Mouse (Mus musculus) hindbrain, embryonic 10.5 days (tissue): ENCODE results near the gene Ankar. TPM values are rescaled to one million over a fixed set of nuclear protein-coding genes. Genes with fewer than 3 reads are reported as not detected.

Experiments used
- DNase-seq: peaks from one replicate; pipeline ENCODE4 v3.0.0-alpha.2; 2017; ENCODE audit warnings: low spot score
- H3K27ac ChIP-seq: fragments of 300-500 bp; sonication (generic); 2 replicates; pipeline ENCODE4 v1.5.1; 2016; ENCODE audit warnings: mild to moderate bottlenecking, moderate library complexity
- H3K27me3 ChIP-seq: fragments of 300-500 bp; sonication (generic); 2 replicates; pipeline ENCODE4 v1.6.1; 2016; ENCODE audit warnings: mild to moderate bottlenecking; ENCODE audit not compliant: poor library complexity, insufficient read depth, severe bottlenecking
- H3K36me3 ChIP-seq: fragments of 300-500 bp; sonication (generic); 2 replicates; pipeline ENCODE4 v1.6.1; 2016; ENCODE audit warnings: mild to moderate bottlenecking, moderate library complexity
- H3K4me1 ChIP-seq: fragments of 300-500 bp; sonication (generic); replicated peaks from 2 replicates; pipeline ENCODE4 v1.6.1; 2016; ENCODE audit warnings: mild to moderate bottlenecking
- H3K4me3 ChIP-seq: fragments of 300-500 bp; sonication (generic); 2 replicates; pipeline ENCODE4 v1.5.1; 2016; ENCODE audit warnings: mild to moderate bottlenecking, moderate library complexity
- H3K9me3 ChIP-seq: fragments of 300-500 bp; sonication (generic); 2 replicates; pipeline ENCODE4 v1.6.1; 2016; ENCODE audit warnings: mild to moderate bottlenecking, moderate library complexity
- WGBS: fragments of 180-500 bp; shearing (Covaris S2); methylation state at CpG from one replicate; pipeline ENCODE4 v1.1.7; 2016; 5-methylcytosine and 5-hydroxymethylcytosine counted together
- polyA plus RNA-seq: library from polyadenylated mRNA; unstranded; fragments of >200 nt; fragmentation: Nextera tagmentation; extraction: Ambion mirVana; gene quantifications from 2 replicates; pipeline ENCODE4 v1.2.1, GENCODE M21; 2016

The Ankar gene
- not detected in 2 replicates for polyA plus RNA-seq

GRCm38 (mm10) chr1:72700479-72700878 is at the start of gene Ankar:
Gene Ankar (minus strand): TSS chr1:72700579.
- WGBS = 78% methylated on average over 11 of the region's 11 CpGs
- H3K4me3 ChIP-seq = no peak within 1 kb of the TSS
- H3K27me3 ChIP-seq = no peaks in the 10 kb centered on the region
- no peaks in the 10 kb centered on the region for H3K4me1 ChIP-seq
- no peaks in the 10 kb centered on the region for H3K36me3 ChIP-seq
- H3K9me3 ChIP-seq = no peaks in the 10 kb centered on the region
- no peak for DNase-seq
- no peak within 1 kb of the TSS for H3K27ac ChIP-seq

GRCm38 (mm10) chr1:72746382-72746781 is 46.0 kb upstream of the Ankar start:
- Histone ChIP-seq H3K36me3 (no peaks in the 10 kb centered on the region), H3K27ac (no peak overlapping the region), H3K27me3 (no peaks in the 10 kb centered on the region), H3K4me1 (no peaks in the 10 kb centered on the region), H3K4me3 (no peak overlapping the region), H3K9me3 (no peaks in the 10 kb centered on the region)
- DNase-seq = no peak
- 78% methylated on average over 7 of the region's 7 CpGs for WGBS

GRCm38 (mm10) chr1:72744816-72745506 is 44.6 kb upstream of the Ankar start:
- H3K4me1 ChIP-seq = 0 out of 2 replicates have a peak, but pooled peaks cover 1% of the 10 kb centered on the region
- 86% methylated on average over 8 of the region's 8 CpGs for WGBS
- no peak overlapping the region for H3K27ac ChIP-seq
- H3K4me3 ChIP-seq = no peak overlapping the region
- H3K36me3 ChIP-seq = no peaks in the 10 kb centered on the region
- no peak for DNase-seq
- H3K27me3 ChIP-seq = no peaks in the 10 kb centered on the region
- no peaks in the 10 kb centered on the region for H3K9me3 ChIP-seq

GRCm38 (mm10) chr1:72741406-72741805 is 41.0 kb upstream of the Ankar start:
- no peaks in the 10 kb centered on the region for H3K36me3 ChIP-seq
- no peak overlapping the region for H3K4me3 ChIP-seq
- peaks cover 17% of the 10 kb centered on the region; the same call in 1 of the 2 replicates for H3K4me1 ChIP-seq
- no peak for DNase-seq
- H3K27ac ChIP-seq = no peak overlapping the region
- 91% methylated on average over 5 of the region's 5 CpGs for WGBS
- no peaks in the 10 kb centered on the region for H3K27me3 ChIP-seq
- H3K9me3 ChIP-seq = no peaks in the 10 kb centered on the region

- H3K4me3 ChIP-seq = no peak overlapping the region
- no peaks in the 10 kb centered on the region for H3K27me3 ChIP-seq
- DNase-seq = no peak
- H3K9me3 ChIP-seq = no peaks in the 10 kb centered on the region
- peaks cover 20% of the 10 kb centered on the region; the same call in 1 of the 2 replicates for H3K4me1 ChIP-seq
- 61% methylated on average over 10 of the region's 10 CpGs for WGBS
- peak overlapping the region; percentile 62 for H3K27ac ChIP-seq
- H3K36me3 ChIP-seq = no peaks in the 10 kb centered on the region
Measured at GRCm38 (mm10) chr1:72739681-72740063, 39.3 kb upstream of the Ankar start.

GRCm38 (mm10) chr1:72738946-72739680 is 38.7 kb upstream of the Ankar start:
- Histone ChIP-seq H3K27me3 (no peaks in the 10 kb centered on the region), H3K27ac (peak overlapping the region; percentile 62), H3K36me3 (no peaks in the 10 kb centered on the region), H3K4me1 (peaks cover 20% of the 10 kb centered on the region; the same call in 1 of the 2 replicates), H3K9me3 (no peaks in the 10 kb centered on the region), H3K4me3 (no peak overlapping the region)
- 75% methylated on average over 15 of the region's 15 CpGs for WGBS
- no peak for DNase-seq

GRCm38 (mm10) chr1:72736397-72737125 is 36.2 kb upstream of the Ankar start:
- Histone ChIP-seq H3K4me1 (peaks cover 20% of the 10 kb centered on the region; the same call in 1 of the 2 replicates), H3K36me3 (no peaks in the 10 kb centered on the region), H3K27ac (no peak overlapping the region), H3K27me3 (no peaks in the 10 kb centered on the region), H3K9me3 (no peaks in the 10 kb centered on the region), H3K4me3 (no peak overlapping the region)
- 71% methylated on average over 13 of the region's 13 CpGs for WGBS
- DNase-seq = no peak

GRCm38 (mm10) chr1:72733191-72733691 is 32.9 kb upstream of the Ankar start:
- H3K27ac ChIP-seq = no peak overlapping the region; the same call in 1 of the 2 replicates
- DNase-seq = no peak
- H3K27me3 ChIP-seq = no peaks in the 10 kb centered on the region
- WGBS = 82% methylated on average over 9 of the region's 9 CpGs
- no peaks in the 10 kb centered on the region for H3K36me3 ChIP-seq
- H3K9me3 ChIP-seq = no peaks in the 10 kb centered on the region
- peaks cover 13% of the 10 kb centered on the region; the same call in 1 of the 2 replicates for H3K4me1 ChIP-seq
- H3K4me3 ChIP-seq = no peak overlapping the region

- H3K4me1 ChIP-seq = peaks cover 5% of the 10 kb centered on the region; the same call in 1 of the 2 replicates
- no peaks in the 10 kb centered on the region for H3K36me3 ChIP-seq
- no peak overlapping the region for H3K27ac ChIP-seq
- H3K9me3 ChIP-seq = no peaks in the 10 kb centered on the region
- no peaks in the 10 kb centered on the region for H3K27me3 ChIP-seq
- H3K4me3 ChIP-seq = no peak overlapping the region
- no peak for DNase-seq
- WGBS = 84% methylated on average over 10 of the region's 10 CpGs
Measured at GRCm38 (mm10) chr1:72730126-72730525, 29.7 kb upstream of the Ankar start.

GRCm38 (mm10) chr1:72728781-72729180 is 28.4 kb upstream of the Ankar start:
- Histone ChIP-seq H3K27me3 (no peaks in the 10 kb centered on the region), H3K4me3 (no peak overlapping the region), H3K9me3 (no peaks in the 10 kb centered on the region), H3K4me1 (peaks cover 5% of the 10 kb centered on the region; the same call in 1 of the 2 replicates), H3K27ac (no peak overlapping the region), H3K36me3 (no peaks in the 10 kb centered on the region)
- DNase-seq = no peak
- WGBS = 95% methylated on average over 4 of the region's 4 CpGs

GRCm38 (mm10) chr1:72725941-72726340 is 25.6 kb upstream of the Ankar start:
- Histone ChIP-seq H3K9me3 (no peaks in the 10 kb centered on the region), H3K4me3 (no peak overlapping the region), H3K27ac (no peak overlapping the region), H3K4me1 (peaks cover 14% of the 10 kb centered on the region), H3K27me3 (no peaks in the 10 kb centered on the region), H3K36me3 (no peaks in the 10 kb centered on the region)
- DNase-seq = no peak
- 90% methylated on average over 13 of the region's 13 CpGs for WGBS

- Histone ChIP-seq H3K27ac (no peak overlapping the region), H3K4me1 (peaks cover 20% of the 10 kb centered on the region), H3K27me3 (no peaks in the 10 kb centered on the region), H3K36me3 (peaks cover 3% of the 10 kb centered on the region; the same call in 1 of the 2 replicates), H3K4me3 (no peak overlapping the region), H3K9me3 (no peaks in the 10 kb centered on the region)
- WGBS = 89% methylated on average over 2 of the region's 2 CpGs
- DNase-seq = no peak
Measured at GRCm38 (mm10) chr1:72724354-72724753, 24.0 kb upstream of the Ankar start.
